Mouse (Mus musculus): ENCODE data around the gene Gm2a.

The Gm2a gene

GRCm38 (mm10) chr11:55131077-55131742 is 33.3 kb downstream of the Gm2a start:
- DNase-seq (ENCODE audit: low spot score) = no peak

GRCm38 (mm10) chr11:55131946-55132345 is 34.0 kb downstream of the Gm2a start:
- no peak for DNase-seq (ENCODE audit: low spot score)

- DNase-seq (ENCODE audit: low spot score) = no peak
These were observed 35.3 kb downstream of the Gm2a start for GRCm38 (mm10) chr11:55133204-55133603.

GRCm38 (mm10) chr11:55134407-55134806 is 36.5 kb downstream of the Gm2a start:
- DNase-seq (ENCODE audit: low spot score) = no peak

- no peak for DNase-seq (ENCODE audit: low spot score)
These were observed 37.0 kb downstream of the Gm2a start for GRCm38 (mm10) chr11:55134871-55135270.

GRCm38 (mm10) chr11:55136770-55137547 is 39.0 kb downstream of the Gm2a start:
- no peak for DNase-seq (ENCODE audit: low spot score)

- no peak for DNase-seq (ENCODE audit: low spot score)
These were observed 39.7 kb downstream of the Gm2a start for GRCm38 (mm10) chr11:55137646-55138045.

- no peak for DNase-seq (ENCODE audit: low spot score)
These were observed 43.6 kb downstream of the Gm2a start for GRCm38 (mm10) chr11:55141502-55141901.

GRCm38 (mm10) chr11:55144011-55144410 is 46.1 kb downstream of the Gm2a start:
- no peak for DNase-seq (ENCODE audit: low spot score)

GRCm38 (mm10) chr11:55146855-55147254 is 48.9 kb downstream of the Gm2a start:
- no peak for DNase-seq (ENCODE audit: low spot score)

- no peak for DNase-seq (ENCODE audit: low spot score)
These were observed 49.5 kb downstream of the Gm2a start for GRCm38 (mm10) chr11:55147423-55147822.

- no peak for DNase-seq (ENCODE audit: low spot score)
These were observed 50.5 kb downstream of the Gm2a start for GRCm38 (mm10) chr11:55148461-55148860.

- no peak for DNase-seq (ENCODE audit: low spot score)
These were observed 53.7 kb downstream of the Gm2a start, which contains the start of gene Slc36a3 for GRCm38 (mm10) chr11:55151608-55152007. Gene Slc36a3, minus strand, starts transcription at chr11:55151708.

- DNase-seq (ENCODE audit: low spot score) = no peak
These were observed 56.6 kb downstream of the Gm2a start for GRCm38 (mm10) chr11:55154398-55155069.

GRCm38 (mm10) chr11:55155070-55155421 is 57.1 kb downstream of the Gm2a start:
- no peak for DNase-seq (ENCODE audit: low spot score)

- peak; percentile 71 for DNase-seq (ENCODE audit: low spot score)
These were observed 61.0 kb downstream of the Gm2a start for GRCm38 (mm10) chr11:55158785-55159359.

All from yolk sac, embryonic 10.5 days (tissue).